Mouse (Mus musculus) ES-Bruce4 (cell line): ENCODE data around the gene Sfxn3.

Experiments
- CTCF ChIP-seq: IDR thresholded peaks from one replicate; pipeline ENCODE4 v1.8.1; 2011; ENCODE audit warnings: low read depth, low read length
- POLR2A ChIP-seq: IDR thresholded peaks from one replicate; pipeline ENCODE4 v1.8.1; 2011; ENCODE audit warnings: low read length; ENCODE audit not compliant: insufficient read depth

DNA sequence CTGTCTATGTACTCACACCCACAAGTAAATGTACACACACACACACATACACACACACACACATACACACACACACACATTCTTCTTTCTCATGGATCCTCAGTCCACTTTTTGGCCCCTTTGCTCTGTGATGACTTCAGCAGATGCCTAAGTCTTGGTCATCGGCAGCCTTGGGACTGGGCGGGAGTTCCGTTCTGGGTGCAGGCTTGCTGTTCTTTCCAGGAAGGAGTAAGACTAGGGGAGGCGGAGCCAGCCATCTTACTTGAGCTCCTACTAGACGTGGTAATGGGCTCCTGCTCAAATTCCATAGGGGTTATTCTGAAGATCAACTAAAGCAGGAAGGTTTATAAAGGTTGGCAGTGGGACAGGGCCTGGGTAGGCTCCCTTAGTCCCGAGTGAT, 27.0 kb upstream of the Sfxn3 start:
- TF ChIP-seq CTCF = no peak
- no peak for TF ChIP-seq POLR2A
